Mouse (Mus musculus): Measurements from ENCODE around the gene Eps8l1.

Eps8l1 gene

DNA sequence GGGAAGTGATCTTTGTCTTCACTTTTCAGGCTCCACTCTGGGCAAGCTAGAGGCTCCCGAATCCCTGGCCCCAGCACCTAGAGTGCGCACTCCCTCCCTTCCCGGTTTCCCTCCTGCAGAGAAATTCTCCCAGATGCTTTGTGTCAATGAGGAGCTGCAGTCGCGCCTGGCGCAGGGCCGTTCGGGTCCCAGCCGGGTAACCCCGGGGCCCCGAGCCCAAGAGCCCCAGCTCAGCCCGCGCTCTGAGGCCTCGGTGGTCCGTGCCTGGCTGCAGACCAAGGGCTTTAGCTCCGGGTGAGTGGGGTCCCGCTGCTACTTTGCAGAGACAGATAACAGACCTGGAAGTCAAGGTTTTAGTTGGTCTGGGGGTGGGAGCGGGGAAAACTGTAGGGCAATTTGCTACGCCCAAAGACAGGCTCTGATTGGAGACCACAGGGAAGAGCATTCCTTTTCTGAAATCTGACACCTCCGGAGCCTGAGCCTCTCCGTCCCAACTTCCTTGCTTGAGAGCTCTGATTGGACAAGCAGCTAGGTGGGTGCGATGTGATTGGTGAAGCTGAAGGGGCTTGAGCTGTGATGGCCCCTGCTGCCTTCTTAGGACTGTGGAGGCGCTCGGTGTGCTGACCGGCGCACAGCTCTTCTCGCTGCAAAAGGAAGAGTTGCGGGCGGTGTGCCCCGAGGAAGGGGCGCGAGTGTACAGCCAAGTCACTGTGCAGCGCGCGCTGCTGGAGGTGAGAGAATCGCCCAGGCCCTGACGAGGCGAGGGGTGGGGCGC lies 17.7 kb downstream of the Eps8l1 start:
- no peak for DNase-seq (ENCODE audit: low read depth in 2 of 2, low spot score in 2 of 2)

DNA sequence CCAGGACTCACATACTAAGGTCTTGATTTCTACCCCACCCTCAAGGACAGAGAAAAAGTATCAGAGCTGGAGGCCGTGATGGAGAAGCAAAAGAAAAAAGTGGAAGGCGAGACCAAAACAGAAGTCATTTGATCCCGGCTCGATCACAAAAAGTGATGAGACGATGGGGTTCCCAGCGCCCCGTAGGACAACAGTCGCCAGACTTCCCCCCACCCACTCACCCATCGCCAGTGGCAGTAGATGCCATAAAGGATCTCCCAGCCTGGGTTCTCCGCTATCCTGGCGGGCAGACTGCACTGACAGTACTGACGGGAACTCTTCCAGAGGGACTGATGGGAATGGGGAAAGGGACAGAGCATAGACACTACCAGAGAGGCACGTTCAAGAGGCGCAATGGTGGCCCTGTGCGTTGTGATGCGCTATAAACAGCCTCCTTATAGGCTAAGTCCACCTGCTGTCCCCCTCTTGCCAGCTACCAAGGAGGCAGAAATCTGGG lies 18.4 kb downstream of the Eps8l1 start:
- no peak for DNase-seq (ENCODE audit: low read depth in 2 of 2, low spot score in 2 of 2)

DNA sequence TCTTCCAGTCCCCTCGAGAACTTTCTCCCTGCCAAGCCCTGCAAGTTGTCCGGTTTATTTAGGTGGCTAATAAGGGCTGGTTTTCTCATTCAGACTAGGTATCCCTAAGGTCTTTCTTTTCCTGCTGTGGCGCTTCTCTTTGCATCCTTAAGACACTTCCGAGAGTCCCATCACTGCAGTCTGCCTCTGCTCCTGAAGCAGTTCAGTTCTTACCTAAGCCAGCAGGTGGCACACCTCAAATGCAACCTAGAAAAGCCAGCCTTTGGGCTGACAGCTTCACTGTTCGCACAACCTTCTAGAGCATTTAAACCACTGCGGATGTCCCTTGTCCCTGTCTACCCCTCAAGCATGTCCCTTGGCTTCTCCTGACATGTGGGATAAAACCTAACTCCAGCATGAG lies 19.2 kb downstream of the Eps8l1 start:
- peak; percentile 21 to 44 for DNase-seq (ENCODE audit: low read depth in 2 of 2, low spot score in 2 of 2)

DNA sequence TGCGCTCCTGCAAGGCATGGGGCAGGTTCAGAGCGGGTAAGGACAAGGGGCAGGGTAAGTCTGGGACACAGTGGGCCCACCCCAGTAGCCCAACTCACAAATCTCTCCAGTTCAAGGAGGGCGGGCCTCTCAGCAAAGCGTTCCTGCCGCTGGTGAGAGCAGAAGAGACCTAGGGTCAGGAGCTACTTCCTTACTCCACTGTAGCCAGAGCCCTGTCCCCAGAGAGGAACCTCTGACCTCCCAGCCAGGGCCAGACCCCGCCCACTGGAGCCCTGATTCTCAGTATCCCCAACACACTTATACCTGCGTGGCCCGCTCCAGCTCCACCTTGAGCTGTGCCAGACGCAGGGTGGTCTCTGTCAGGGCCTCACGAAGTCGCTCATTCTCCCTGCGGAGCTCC lies 21.8 kb downstream of the Eps8l1 start:
- no peak for DNase-seq (ENCODE audit: low read depth in 2 of 2, low spot score in 2 of 2)

DNA sequence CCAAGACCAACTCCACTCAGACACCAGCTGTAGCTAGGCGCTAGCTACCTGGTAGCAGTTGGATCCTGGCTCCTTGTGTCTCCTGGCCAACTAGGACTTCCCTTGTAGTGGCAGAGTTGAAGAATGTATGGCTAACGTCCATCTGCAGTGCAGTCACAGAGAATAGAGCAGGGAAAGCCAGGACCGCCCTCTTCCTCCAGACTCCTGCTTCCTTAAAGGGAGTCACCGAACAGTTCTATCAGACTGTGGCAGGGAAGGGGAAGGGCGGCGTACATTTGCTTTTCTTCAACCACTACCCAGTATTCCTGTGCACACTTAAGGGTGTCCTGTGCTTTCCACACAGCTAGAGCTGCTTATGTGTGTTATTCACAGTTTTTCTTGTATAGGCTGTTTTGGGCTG lies 30.8 kb downstream of the Eps8l1 start:
- DNase-seq (ENCODE audit: low read depth in 2 of 2, low spot score in 2 of 2) = no peak

DNA sequence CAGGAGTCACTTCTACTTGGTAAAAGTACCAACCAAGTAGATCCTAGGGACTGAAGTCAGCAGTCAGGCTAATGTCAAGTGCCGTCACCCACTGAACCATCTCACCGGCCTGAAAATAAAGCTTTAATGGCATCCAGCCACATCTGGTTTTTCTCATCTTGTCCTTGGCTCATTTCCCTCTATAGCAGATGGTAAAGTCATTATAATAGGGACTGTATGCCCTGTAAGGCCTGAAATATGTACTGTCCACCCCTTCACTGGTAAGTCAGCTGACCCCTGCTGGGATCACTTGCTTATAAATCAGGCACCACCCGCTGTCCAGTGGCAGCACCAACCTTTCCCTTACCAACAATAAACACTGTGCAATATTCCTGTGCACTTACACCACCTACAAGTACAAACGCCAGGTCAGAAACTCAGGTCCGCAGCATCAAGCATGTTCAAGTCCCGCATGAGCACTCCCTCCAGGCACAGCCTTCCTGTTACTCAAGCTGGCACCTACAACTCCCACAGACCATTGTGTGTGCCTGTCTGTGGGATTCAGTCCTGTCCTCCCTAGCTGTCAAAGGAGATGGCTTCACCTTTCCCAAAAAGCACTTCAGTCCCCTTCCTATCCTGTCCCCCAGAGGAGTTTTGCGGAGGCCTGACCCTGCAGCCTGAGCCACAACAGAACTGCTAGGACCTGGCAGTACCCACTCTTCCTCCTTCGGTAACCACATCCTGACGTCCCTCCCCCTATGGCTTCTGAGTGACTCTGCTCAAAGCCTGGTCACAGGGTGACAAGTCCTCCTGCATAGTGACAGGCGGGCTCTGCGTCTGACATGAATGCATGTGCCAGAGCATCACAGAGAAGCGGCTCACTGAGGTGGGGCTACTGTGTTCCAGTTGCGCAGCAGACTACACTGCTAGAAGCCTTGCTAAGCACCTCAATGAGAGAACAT lies 32.1 kb downstream of the Eps8l1 start:
- peak; percentile 23 to 24 for DNase-seq (ENCODE audit: low read depth in 2 of 2, low spot score in 2 of 2)

DNA sequence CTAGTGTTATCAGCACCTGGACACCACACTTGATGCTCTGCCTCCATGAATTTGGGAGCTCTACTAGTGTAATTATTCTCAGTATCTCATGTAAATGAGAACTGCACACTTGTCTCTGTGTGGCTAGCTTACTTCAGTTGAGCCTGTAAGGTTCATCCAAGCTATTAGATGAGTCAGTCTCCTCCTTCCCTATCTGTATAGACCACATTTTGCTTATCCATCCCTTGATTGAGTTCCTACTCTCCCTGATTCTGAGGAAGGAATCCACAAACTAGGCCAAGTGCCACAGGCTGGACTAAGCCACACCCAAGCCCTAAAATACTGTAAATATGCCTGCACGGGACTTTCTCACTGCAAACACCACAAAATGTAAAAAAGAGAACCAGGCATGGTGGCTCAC lies 33.5 kb downstream of the Eps8l1 start:
- no peak for DNase-seq (ENCODE audit: low read depth in 2 of 2, low spot score in 2 of 2)

DNA sequence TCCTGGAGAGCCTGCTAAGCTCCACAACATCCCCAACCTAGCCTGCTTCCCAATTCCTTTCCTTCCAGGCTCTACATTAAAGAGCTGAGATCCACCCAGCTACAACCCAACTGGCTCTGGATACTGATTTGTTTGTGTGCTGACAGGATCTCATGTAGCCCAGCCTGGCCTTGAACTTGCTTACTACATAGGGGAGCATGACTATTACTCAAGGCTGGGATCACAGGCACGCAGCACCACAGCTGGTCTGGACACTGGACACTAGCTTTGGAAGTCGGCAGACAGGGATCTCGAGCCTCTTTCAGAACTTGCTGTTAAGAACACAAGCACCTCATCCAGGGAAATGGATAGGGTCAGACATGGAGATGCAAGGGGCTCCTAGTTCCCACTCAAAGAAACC lies 36.0 kb downstream of the Eps8l1 start:
- no peak for DNase-seq (ENCODE audit: low read depth in 2 of 2, low spot score in 2 of 2)

DNA sequence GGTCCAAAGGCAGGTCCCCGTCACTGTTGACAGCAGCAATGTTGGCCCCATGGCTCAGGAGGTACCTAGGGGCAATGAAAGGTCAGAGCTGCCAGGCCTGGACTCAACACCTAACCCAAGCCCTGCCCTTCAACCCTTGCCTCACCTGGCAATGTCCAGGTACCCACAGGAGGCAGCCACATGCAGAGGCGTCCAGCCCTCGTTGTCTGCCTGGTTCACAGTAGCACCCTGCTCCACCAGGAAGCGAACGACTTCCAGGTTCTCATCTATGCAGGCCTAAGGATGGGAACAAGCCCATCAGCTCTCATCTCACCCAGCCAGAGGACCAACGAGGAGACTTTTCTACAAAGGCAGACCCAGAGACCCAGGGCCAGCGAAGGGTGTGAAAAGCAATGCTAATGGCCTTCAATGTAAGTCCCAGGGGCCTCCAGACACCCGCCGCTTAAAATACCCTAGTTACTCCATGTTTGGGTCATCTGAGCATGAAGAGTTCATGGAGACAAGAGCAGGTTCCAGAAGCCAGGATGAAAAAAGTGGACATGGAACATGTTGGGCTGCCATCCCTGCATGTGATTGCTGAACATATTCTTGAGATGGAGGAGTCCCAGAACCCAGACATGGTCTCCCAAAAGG lies 36.9 kb downstream of the Eps8l1 start:
- DNase-seq (ENCODE audit: low read depth in 2 of 2, low spot score in 2 of 2) = no peak

DNA sequence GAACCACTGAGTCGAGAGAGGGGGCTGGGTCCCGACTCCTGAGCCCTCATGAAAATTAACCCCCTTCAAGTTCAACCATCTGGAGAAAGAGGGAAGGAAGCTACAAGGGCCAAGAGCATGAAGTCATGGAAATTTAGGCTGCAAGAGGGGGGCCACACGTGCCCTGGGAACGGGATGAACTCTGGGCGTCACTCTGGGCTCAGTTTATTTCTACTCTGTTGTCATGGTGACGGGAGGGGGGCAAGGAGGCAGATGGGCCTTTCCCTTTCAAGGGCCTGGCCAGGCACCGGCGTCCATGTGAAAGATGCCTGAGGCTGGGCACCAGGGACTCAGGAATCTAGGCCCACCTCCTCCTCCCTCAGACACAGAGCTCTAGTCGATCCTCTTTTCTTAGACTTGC lies 37.8 kb downstream of the Eps8l1 start:
- DNase-seq (ENCODE audit: low read depth in 2 of 2, low spot score in 2 of 2) = no peak

DNA sequence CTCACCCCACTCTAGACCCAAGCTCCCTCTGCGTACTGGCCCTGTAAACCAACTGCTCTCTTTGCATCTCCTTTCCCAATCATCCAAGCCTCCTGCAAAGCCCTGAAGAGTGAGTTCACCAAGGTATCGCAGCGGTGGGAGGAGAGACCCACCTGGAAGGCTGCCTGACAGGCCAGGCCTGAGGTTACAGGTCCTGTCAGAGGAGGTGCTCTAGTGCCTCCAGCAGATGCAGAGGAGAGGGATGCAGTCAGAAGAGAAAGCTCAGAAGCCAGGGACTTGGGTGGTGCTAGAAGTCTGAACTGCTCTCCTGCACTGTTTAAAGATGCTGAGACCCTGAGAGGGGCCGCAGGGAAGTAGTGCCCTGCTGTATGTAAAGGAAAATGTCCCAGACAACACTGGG lies 38.6 kb downstream of the Eps8l1 start:
- DNase-seq (ENCODE audit: low read depth in 2 of 2, low spot score in 2 of 2) = no peak

DNA sequence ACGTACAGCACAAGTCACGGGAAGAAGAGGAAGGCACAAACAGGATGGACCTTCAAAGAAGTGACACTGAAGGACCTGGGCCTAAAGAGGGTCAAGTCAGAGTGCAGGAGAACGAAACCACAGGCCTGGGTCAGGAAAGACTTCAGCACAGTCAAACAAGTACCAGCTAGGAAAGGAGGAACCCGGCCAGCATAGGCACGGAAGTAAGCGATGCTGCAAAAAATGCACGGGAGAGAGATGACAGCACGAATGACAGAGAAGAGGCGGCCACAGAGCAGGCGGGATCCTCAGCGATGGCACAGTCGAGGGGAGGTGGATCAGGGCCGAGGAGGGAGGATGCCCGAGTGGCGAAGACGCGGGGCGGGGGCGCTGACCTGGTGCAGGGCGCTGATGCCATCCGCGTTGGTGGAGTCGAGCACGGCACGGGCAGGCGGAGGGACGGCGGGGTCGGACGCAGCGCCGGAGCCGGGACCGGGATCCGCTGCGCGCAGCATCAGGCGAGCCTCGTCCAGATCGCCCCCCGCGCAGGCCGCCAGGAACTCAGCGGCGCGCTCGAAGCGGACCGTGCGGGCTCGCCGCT lies 40.5 kb downstream of the Eps8l1 start:
- peak; percentile 40 to 60 for DNase-seq (ENCODE audit: low read depth in 2 of 2, low spot score in 2 of 2)

DNA sequence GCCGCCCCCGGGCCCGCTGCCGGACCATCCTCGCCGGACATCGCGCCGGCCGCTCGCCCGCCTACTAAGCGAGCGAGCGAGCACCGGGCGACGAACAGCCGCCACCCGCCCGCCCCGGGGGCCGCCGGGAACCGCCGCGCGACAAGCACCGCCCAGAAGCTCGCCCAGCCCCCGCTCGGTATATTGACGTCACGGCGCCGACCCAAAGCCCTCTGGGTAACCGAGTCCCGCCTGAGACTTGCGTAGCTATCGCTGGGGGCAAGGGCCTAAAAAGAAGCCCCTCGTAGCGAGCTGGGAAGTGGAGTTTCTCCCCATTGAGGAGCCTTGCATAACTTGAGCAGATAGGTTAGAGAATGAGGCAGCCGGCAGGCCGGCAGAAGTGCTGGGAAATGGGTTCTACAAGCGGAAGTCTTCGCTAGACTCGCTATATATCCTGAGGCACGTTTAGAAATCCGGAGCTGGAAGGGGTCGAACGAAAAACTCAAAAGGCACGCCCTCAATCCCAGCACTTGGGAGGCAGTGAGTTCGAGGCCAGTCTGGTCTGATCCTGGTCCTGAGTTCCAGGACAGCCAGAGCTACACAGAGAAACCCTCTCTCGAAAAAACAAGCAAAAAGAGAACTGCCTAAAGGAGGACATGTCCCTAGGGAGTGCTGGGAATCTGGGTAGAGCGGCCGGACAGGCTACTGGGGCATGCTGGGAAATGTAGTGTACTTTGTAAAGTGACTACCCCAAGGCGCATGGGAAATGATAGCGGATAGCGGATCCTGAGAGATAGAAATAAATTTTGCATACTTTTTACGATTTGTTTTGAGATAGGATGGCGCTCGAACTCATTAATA lies 41.3 kb downstream of the Eps8l1 start, which contains the start of gene Ppp1r12c:
Gene Ppp1r12c, minus strand, starts transcription at position 123 of the 840 bp plus-strand sequence.
- peak; percentile 88 to 93 for DNase-seq (ENCODE audit: low read depth in 2 of 2, low spot score in 2 of 2)

DNA sequence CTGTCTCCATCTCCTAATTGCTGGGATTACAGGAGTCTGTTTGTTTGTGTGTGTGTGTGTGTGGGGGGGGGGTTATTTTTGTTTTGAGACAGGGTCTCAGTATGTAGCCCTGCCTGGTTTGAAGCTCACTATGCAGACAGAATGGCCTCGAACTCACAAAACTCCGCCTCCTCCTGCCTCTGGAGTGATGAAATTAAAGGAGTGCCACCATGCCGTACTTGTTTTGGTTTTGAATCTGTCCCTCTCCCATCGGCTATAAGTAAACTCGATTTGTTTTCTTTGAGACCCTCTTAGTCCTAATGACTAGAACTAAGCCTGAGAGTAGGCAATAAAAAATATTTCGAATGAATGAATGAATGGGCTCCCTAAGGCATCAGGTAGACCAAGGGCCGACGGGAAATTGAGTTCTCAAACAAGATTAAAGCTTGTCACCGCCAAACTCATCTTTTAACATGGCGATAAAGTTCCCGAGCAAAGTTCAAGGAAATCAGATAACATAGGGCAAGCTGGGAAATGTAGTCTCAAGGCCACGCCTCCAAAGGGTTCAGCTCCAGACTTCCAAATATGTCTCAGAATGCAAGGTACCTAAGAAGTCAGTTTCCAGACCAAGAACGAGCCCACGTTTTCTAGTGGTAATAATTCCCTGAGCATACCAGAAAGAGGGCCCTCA lies 42.1 kb downstream of the Eps8l1 start:
- DNase-seq (ENCODE audit: low read depth in 2 of 2, low spot score in 2 of 2) = no peak

DNA sequence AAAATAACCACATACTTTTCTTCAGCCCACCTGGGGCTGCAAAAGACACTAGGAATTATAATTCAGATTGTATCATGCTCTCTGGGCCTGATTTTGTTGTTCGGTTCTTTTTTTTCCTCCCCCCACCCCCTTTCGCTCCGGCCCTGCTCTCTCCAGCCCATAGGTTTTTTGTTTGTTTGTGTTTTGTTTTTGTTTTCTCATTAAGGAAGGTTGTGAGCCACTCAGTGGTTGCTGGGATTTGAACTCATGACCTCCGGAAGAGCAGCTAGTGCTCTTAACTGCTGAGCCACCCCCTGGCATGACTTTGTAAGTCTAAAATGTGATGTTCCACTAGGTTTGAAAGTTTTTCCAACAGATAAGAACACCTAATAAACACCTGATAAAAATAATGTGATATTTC lies 42.6 kb downstream of the Eps8l1 start:
- no peak for DNase-seq (ENCODE audit: low read depth in 2 of 2, low spot score in 2 of 2)

DNA sequence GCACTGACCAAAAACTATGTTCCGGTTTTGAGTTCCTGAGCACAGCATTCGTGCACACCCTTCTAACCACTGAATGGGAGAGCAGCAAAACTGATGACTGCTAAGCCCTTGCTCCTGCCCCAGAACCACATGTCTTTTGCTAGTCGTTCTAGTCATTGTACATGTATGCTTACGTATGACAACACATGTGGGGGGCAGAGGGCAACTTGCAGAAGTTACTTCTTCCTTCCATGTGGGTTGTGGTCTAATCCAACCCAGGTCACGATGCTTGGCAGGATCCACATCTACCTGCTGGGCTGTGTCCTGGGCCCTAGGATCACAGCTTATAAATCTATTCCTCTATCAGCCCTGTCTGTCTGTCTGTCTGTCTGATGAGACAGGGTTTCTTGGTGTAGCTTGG lies 43.4 kb downstream of the Eps8l1 start:
- no peak for DNase-seq (ENCODE audit: low read depth in 2 of 2, low spot score in 2 of 2)

DNA sequence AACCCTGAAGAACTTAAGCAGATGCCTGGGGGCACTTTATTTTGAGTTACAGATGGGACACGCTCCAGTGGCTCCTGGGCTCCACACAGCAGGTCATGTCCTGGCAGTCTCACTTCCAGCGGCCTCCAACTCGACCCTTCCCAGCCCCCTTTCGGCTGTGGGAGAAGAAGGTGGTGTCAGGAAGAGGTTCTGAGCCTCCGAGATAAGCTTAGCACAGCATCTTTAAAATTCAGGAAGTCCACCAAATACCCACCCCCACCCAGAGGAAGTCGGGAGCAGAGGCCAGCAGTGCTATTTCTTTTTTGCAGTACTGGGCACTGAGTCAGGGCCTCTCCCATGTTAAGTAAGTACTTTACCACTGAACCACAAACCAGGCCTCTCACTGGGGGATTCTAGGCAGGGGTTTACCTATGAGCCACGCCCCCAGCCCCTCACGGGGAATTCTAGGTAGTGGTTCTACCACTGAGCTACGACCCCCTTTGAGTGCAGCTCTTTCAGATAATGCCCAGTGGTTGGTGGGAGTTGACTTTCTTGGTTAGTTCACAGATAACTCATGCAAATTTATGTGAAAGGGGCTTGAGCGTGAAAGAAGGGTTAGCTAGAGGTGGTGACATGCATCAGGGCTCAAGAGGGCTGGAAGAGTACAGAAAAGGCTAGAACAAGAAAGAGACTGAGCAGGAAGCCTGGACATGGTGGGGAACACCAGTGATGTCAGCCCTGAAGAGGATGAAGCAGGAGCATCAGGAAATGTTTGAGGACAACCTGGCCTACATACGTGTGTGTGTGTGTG lies 44.4 kb downstream of the Eps8l1 start:
- DNase-seq (ENCODE audit: low read depth in 2 of 2, low spot score in 2 of 2) = no peak

DNA sequence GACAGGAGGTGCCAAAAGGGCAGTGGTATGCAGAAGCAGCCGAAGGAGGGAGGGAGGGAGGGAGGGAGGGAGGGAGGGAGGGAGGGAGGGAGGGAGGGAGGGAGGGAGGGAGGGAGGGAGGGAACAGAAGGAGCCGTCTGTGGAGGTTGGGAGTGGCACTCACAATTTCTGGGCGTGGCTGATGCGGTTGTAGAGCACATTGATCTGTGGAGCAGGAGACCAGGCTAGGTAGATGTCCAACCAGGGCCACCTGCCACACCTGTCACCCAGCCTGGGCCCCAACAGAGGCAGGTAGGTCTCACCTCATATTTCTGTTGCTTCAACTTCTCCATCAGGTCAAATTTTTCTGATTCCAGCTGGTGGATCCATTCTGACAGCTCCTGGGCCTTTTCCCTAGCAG lies 46.7 kb downstream of the Eps8l1 start:
- DNase-seq (ENCODE audit: low read depth in 2 of 2, low spot score in 2 of 2) = no peak

Measured in CD8-positive naive resting alpha-beta T cell, adult 2 months (primary cell).